Comparison of ENCODE assay signal across 30 mouse cellular contexts in the genomic region with DNA sequence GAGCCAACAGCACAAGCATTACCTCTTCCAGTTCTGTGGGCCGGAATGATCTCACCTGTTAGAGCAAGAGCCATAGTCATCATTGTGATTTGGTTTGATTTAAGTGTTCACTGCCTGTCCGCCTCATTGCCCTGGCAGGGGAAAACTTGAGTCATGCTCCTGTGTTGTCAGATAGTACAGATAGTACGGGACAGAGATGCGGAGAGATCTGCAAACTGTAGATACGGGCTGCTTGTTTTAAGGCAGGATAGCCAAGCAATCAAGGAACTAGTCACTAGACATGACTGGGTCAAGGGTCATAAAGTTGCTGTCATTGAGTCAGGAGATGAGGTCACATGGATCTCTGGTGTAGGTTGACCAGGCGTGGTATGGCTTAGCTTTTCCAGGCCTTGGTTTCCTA.
DNase-seq lines count a peak whose midpoint lies in the region; ATAC-seq and TF ChIP-seq lines count a peak whose summit lies in the region.
"Had no signal": no experiment of that assay in that cellular context is flagged by ENCODE, and none has a peak within 500 bp of the region (broad histone marks: within the 10 kb centered on the region; RNA-seq: fewer than 3 reads in every experiment).

No protein-coding gene starts in this region.

- TF ChIP-seq EP300 in CH12.LX (IDR thresholded peaks at IDR 0.05; ENCODE audit: low read length), result no peak

- dilution Hi-C loops in CH12.LX (cut with MboI; ENCODE audit: extremely low pct_ligation_motif_present, extremely low pct_unique_long_range_greater_than_20kb, low sequenced_read_pairs), result no loop called here

- ATAC-seq in megakaryocyte-erythroid progenitor cell, adult 5-6 weeks (replicated peaks; ENCODE audit: low FRiP score, low TSS enrichment, poor library complexity, severe bottlenecking), result peak; percentile 56
- ATAC-seq: forebrain, embryonic 14.5 days had no signal

- no peaks in the 10 kb centered on the region for H3K27me3 ChIP-seq in CH12.LX (replicated peaks)
- H3K27me3 ChIP-seq: heart, embryonic 15.5 days; hindbrain, embryonic 12.5 days; kidney, embryonic 15.5 days; limb, embryonic 12.5 days; liver, embryonic 15.5 days; midbrain, embryonic 12.5 days; neural tube, embryonic 12.5 days had no signal

- TF ChIP-seq POLR2A in CH12.LX (IDR thresholded peaks at IDR 0.05; ENCODE audit: low read depth, low read length), result no peak

- peaks cover 22 to 61% of the 10 kb centered on the region in 2 experiments for H3K4me1 ChIP-seq in CH12.LX (ENCODE audit: control insufficient read depth in 1 of 2, insufficient read depth in 2 of 2)
- H3K4me1 ChIP-seq: limb, embryonic 12.5 days had no signal

- no peak for TF ChIP-seq RAD21 in CH12.LX (IDR thresholded peaks at IDR 0.05; ENCODE audit: low read depth, low read length)

- H3K4me3 ChIP-seq in CH12.LX (replicated peaks in 1 of 3; ENCODE audit: low read depth in 2 of 3, low read length in 2 of 3, poor library complexity in 1 of 3), result no peak overlapping the region
- H3K4me3 ChIP-seq: heart, embryonic 10.5 days; heart, embryonic 15.5 days; hindbrain, embryonic 12.5 days; kidney, embryonic 15.5 days; layer of hippocampus, adult 2 months; left cerebral cortex, adult 2 months; limb, embryonic 12.5 days; liver, embryonic 15.5 days; midbrain, embryonic 12.5 days; myocyte; neural tube, embryonic 12.5 days had no signal

- in situ Hi-C loops in CH12.LX (cut with MboI; ENCODE audit: low pct_ligation_motif_present, low pct_unique_long_range_greater_than_20kb, low sequenced_read_pairs), result loop anchor here (25.0 kb wide), 1 partner anchor 180 kb away; the partner anchor contains the start of gene Etv6

- peaks cover 0 to 34% of the 10 kb centered on the region in 2 experiments for H3K36me3 ChIP-seq in CH12.LX (replicated peaks in 1 of 2; ENCODE audit: control insufficient read depth in 1 of 2, insufficient read depth in 1 of 2, low read length in 1 of 2)
- H3K36me3 ChIP-seq: hindbrain, embryonic 12.5 days; kidney, embryonic 15.5 days; liver, embryonic 15.5 days; midbrain, embryonic 12.5 days; neural tube, embryonic 12.5 days had no signal

- peak; percentile 38 for DNase-seq in adrenal gland, postnatal 14 days
- DNase-seq in adrenal gland, adult 18-20 months (ENCODE audit: low spot score in 2 of 2), result no peak
- DNase-seq in 416B (ENCODE audit: low read depth), result peak; percentile 66
- DNase-seq in CH12.LX (ENCODE audit: extremely low read depth), result peak; percentile 45
- DNase-seq in ovary, postnatal 36 days (ENCODE audit: low spot score), result no peak
- no peak for DNase-seq in heart, adult 18-20 months
- DNase-seq: cerebellum, adult 8-10 months; cerebellum, postnatal 36 days; gastrocnemius, postnatal 14 days; kidney, adult 11 months; kidney, postnatal 25 days; lung, embryonic 14.5 days; lung, postnatal 14 days; retina, postnatal 1 day; right cerebral cortex, postnatal 14 days; thymus, postnatal 14 days had no signal

- no peak overlapping the region for H3K9ac ChIP-seq in CH12.LX (ENCODE audit: insufficient read depth, low read depth)
- H3K9ac ChIP-seq: heart, embryonic 15.5 days; hindbrain, embryonic 12.5 days; kidney, embryonic 15.5 days; limb, embryonic 12.5 days; liver, embryonic 15.5 days; lung, embryonic 14.5 days; midbrain, embryonic 12.5 days; neural tube, embryonic 12.5 days had no signal

- no peak overlapping the region for H3K4me2 ChIP-seq in CH12.LX (ENCODE audit: insufficient read depth, low read depth, poor library complexity, severe bottlenecking)
- H3K4me2 ChIP-seq: heart, embryonic 15.5 days; hindbrain, embryonic 12.5 days; kidney, embryonic 15.5 days; limb, embryonic 12.5 days; liver, embryonic 15.5 days; lung, embryonic 14.5 days; midbrain, embryonic 12.5 days; neural tube, embryonic 12.5 days had no signal

- no peak for TF ChIP-seq CTCF in CH12.LX (conservative IDR thresholded peaks at IDR 0.05 in 1 of 2, IDR thresholded peaks at IDR 0.05 in 1 of 2; ENCODE audit: low read depth in 2 of 2, low read length in 2 of 2)

- H3K27ac ChIP-seq in CH12.LX (ENCODE audit: insufficient read depth, low read depth), result no peak overlapping the region
- H3K27ac ChIP-seq: heart, embryonic 10.5 days; heart, embryonic 15.5 days; hindbrain, embryonic 12.5 days; kidney, embryonic 15.5 days; layer of hippocampus, adult 2 months; left cerebral cortex, adult 2 months; limb, embryonic 12.5 days; liver, embryonic 15.5 days; midbrain, embryonic 12.5 days; neural tube, embryonic 12.5 days had no signal

- no peaks in the 10 kb centered on the region for H3K79me2 ChIP-seq in CH12.LX (replicated peaks; ENCODE audit: control insufficient read depth, extremely low read depth, insufficient read depth, poor library complexity, severe bottlenecking)

- H3K9me3 ChIP-seq in CH12.LX (replicated peaks; ENCODE audit: low read length), result no peaks in the 10 kb centered on the region
- H3K9me3 ChIP-seq: G1E; heart, embryonic 10.5 days; heart, embryonic 15.5 days; hindbrain, embryonic 12.5 days; kidney, embryonic 15.5 days; limb, embryonic 12.5 days; liver, embryonic 15.5 days; midbrain, embryonic 12.5 days; neural tube, embryonic 12.5 days had no signal

TF ChIP-seq in CH12.LX, 34 proteins besides CTCF, POLR2A, EP300 and RAD21:
- TF ChIP-seq USF2 (conservative IDR thresholded peaks at IDR 0.05; ENCODE audit: low read depth, low read length) (no peak), ZKSCAN1 (IDR thresholded peaks at IDR 0.05; ENCODE audit: borderline replicate concordance, low read depth, low read length) (no peak), MAFK (IDR thresholded peaks at IDR 0.05; ENCODE audit: insufficient replicate concordance, low read length) (no peak), JUND (conservative IDR thresholded peaks at IDR 0.05; ENCODE audit: low read depth, low read length) (peak; percentile 60)

Comparison
In these comparisons a context has a peak if more than half of its experiments do, and no peak if none do; other contexts are left out.
1. DNase-seq: peak in adrenal gland, postnatal 14 days (single experiment), 416B (single experiment) and CH12.LX (single experiment); none in adrenal gland, adult 18-20 months (0 of 2), ovary, postnatal 36 days (single experiment) and heart, adult 18-20 months (0 of 2).